Mouse (Mus musculus) cerebellum, adult 2 months (tissue): Measurements from ENCODE around the gene Golt1a.

Experiments used
- CTCF ChIP-seq: fragments of 200-500 bp; IDR thresholded peaks from 2 replicates; pipeline ENCODE4 v1.5.1; 2011; ENCODE audit warnings: low read depth, mild to moderate bottlenecking, control low read depth, low read length, moderate library complexity, borderline replicate concordance; ENCODE audit not compliant: insufficient read depth
- POLR2A ChIP-seq: fragments of 200-500 bp; IDR thresholded peaks from 2 replicates; pipeline ENCODE4 v1.6.1; 2011; ENCODE audit warnings: low read length, control low read depth, borderline replicate concordance; ENCODE audit not compliant: insufficient read depth

DNA sequence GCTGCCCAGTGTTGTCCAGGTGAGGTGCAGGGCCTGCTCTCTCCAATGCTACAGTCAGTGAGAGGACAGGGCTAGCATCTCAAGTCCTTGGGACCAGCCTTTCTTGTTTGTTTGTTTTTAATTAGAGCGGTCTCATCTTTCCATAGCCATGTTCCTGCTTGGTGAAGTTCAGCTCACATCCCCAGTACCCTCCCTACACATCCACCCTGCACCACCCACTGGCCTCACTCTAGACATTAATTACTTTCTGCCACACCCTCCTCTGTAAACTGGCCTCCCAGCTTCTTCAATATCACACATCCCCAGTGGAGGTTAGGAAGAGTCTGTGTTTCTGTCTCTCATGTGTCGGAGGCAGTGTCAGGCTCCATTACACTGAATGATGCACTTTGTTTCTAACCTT is 34.8 kb downstream of the Golt1a start:
- TF ChIP-seq CTCF (no peak), POLR2A (no peak)
